Mouse (Mus musculus) Patski (cell line): ENCODE results near the gene Parp6. TPM values are rescaled to one million over a fixed set of nuclear protein-coding genes. Genes with fewer than 3 reads are reported as not detected.

ENCODE experiments used
- ATAC-seq: fragments of 100-300 bp; one replicate; pipeline ENCODE4 v1.8.0; 2021
- CTCF ChIA-PET: fragments of 350-600 bp; sonication (Branson Sonifier 250); formaldehyde crosslinking; loops from one replicate; lab custom pipeline; 2022; ENCODE audit warnings: inconsistent platforms; lab: Charles Lee
- POLR2A ChIA-PET: fragments of 350-600 bp; sonication (Branson Sonifier 250); formaldehyde crosslinking; loops from one replicate; lab custom pipeline; 2022; ENCODE audit warnings: antibody characterized with exemption, inconsistent platforms; lab: Charles Lee
- DNase-seq: peaks from one replicate; pipeline ENCODE4 v3.0.0-alpha.2; 2011; ENCODE audit warnings: low read depth, low spot score
- H3K27me3 ChIP-seq: fragments of 371-371 bp; one replicate; pipeline ENCODE4 v1.5.1; 2021
- CTCF ChIP-seq: fragments of 100-300 bp; IDR thresholded peaks from one replicate; pipeline ENCODE4 v1.5.1; 2021
- in situ Hi-C: fragments of 300-500 bp; cut with MboI; formaldehyde crosslinking; loops from 3 replicates; pipeline ENCODE4 v1.11.1; 2018; ENCODE audit warnings: low pct_unique_long_range_greater_than_20kb, mixed read lengths
- polyA plus RNA-seq: library from polyadenylated mRNA; unstranded; gene quantifications from one replicate; pipeline ENCODE4 v1.2.3, GENCODE M21; 2021

Parp6 gene
- polyA plus RNA-seq, 1 experiment from 2014 or later: 25.2 TPM

- H3K27me3 ChIP-seq: peaks cover 52% of the 10 kb centered on the region
- no peak for DNase-seq
- no peak for TF ChIP-seq CTCF
- CTCF ChIA-PET: interaction anchor here (1.3 to 1.5 kb wide), 3 partner anchors 9 to 17 kb away, joined by 3 to 6 read pairs (median 3); no protein-coding TSS in a partner anchor
- POLR2A ChIA-PET: no interaction called here
- no peak for ATAC-seq
- in situ Hi-C loops: no loop called here
Measured at GRCm38 (mm10) chr9:59601661-59602060, 15.4 kb upstream of the Parp6 start.

- no peak for TF ChIP-seq CTCF
- peaks cover 54% of the 10 kb centered on the region for H3K27me3 ChIP-seq
- ATAC-seq (no peak), DNase-seq (no peak)
- in situ Hi-C loops: no loop called here
- ChIA-PET POLR2A (interaction anchor here (0.6 kb wide), 1 partner anchor 88 kb away, joined by 3 read pairs; no protein-coding TSS in a partner anchor), CTCF (interaction anchor here (1.3 to 2.1 kb wide), 4 partner anchors 11 to 53 kb away, joined by 3 to 6 read pairs (median 4); partner anchors contain the start of gene Parp6)
Measured at GRCm38 (mm10) chr9:59605967-59606366, 11.1 kb upstream of the Parp6 start.

- in situ Hi-C loops: no loop called here
- no peak for TF ChIP-seq CTCF
- H3K27me3 ChIP-seq: peaks cover 34% of the 10 kb centered on the region
- no peak for DNase-seq
- POLR2A ChIA-PET: interaction anchor here (0.7 kb wide), 1 partner anchor 29 kb away, joined by 3 read pairs; no protein-coding TSS in a partner anchor
- no peak for ATAC-seq
- CTCF ChIA-PET: no interaction called here
Measured at GRCm38 (mm10) chr9:59610950-59611349, 6.1 kb upstream of the Parp6 start.

GRCm38 (mm10) chr9:59615797-59616196 is 1.3 kb upstream of the Parp6 start:
- ATAC-seq: no peak
- no peak for DNase-seq
- in situ Hi-C loops: no loop called here
- CTCF ChIA-PET: no interaction called here
- TF ChIP-seq CTCF: peak; percentile 18
- H3K27me3 ChIP-seq: peaks cover 12% of the 10 kb centered on the region
- POLR2A ChIA-PET: interaction anchor here (1.6 kb wide), 1 partner anchor 41 kb away, joined by 3 read pairs; no protein-coding TSS in a partner anchor

GRCm38 (mm10) chr9:59617307-59617973 is 356 bp downstream of the Parp6 start:
- TF ChIP-seq CTCF: no peak
- no peak for ATAC-seq
- CTCF ChIA-PET: interaction anchor here (1.3 to 2.3 kb wide), 4 partner anchors 9 to 55 kb away, joined by 3 to 5 read pairs (median 4); no protein-coding TSS in a partner anchor
- POLR2A ChIA-PET: interaction anchor here (0.8 to 1.6 kb wide), 3 partner anchors 9 to 46 kb away, joined by 3 read pairs; no protein-coding TSS in a partner anchor
- DNase-seq: peak; percentile 7
- in situ Hi-C loops: no loop called here
- peaks cover 3% of the 10 kb centered on the region for H3K27me3 ChIP-seq

- in situ Hi-C loops: no loop called here
- CTCF ChIA-PET: no interaction called here
- ATAC-seq (no peak), DNase-seq (no peak)
- H3K27me3 ChIP-seq: no peaks in the 10 kb centered on the region
- TF ChIP-seq CTCF: no peak
- POLR2A ChIA-PET: no interaction called here
Measured at GRCm38 (mm10) chr9:59638372-59638771, 21.3 kb downstream of the Parp6 start.

- ChIA-PET POLR2A (interaction anchor here (0.6 to 1.2 kb wide), 4 partner anchors 9 to 29 kb away, joined by 3 to 4 read pairs (median 3); no protein-coding TSS in a partner anchor), CTCF (interaction anchor here (1.0 to 1.9 kb wide), 3 partner anchors 11 to 17 kb away, joined by 3 to 4 read pairs (median 4); no protein-coding TSS in a partner anchor)
Measured at GRCm38 (mm10) chr9:59639936-59640335, 22.9 kb downstream of the Parp6 start.

GRCm38 (mm10) chr9:59641320-59641719 is 24.2 kb downstream of the Parp6 start:
- CTCF ChIA-PET: interaction anchor here (1.9 kb wide), 2 partner anchors 14 to 16 kb away, joined by 4 read pairs; no protein-coding TSS in a partner anchor
- DNase-seq: no peak
- no peak for ATAC-seq
- POLR2A ChIA-PET: interaction anchor here (0.8 to 1.1 kb wide), 2 partner anchors 18 to 21 kb away, joined by 4 to 6 read pairs; no protein-coding TSS in a partner anchor
- in situ Hi-C loops: no loop called here
- H3K27me3 ChIP-seq: no peaks in the 10 kb centered on the region
- no peak for TF ChIP-seq CTCF

More at GRCm38 (mm10) chr9:59639936-59640335, 22.9 kb downstream of the Parp6 start:
- DNase-seq: no peak
- no peaks in the 10 kb centered on the region for H3K27me3 ChIP-seq
- ATAC-seq: no peak
- in situ Hi-C loops: no loop called here
- no peak for TF ChIP-seq CTCF

- no peaks in the 10 kb centered on the region for H3K27me3 ChIP-seq
- in situ Hi-C loops: no loop called here
- DNase-seq (no peak), ATAC-seq (no peak)
- CTCF ChIA-PET: no interaction called here
- POLR2A ChIA-PET: no interaction called here
- TF ChIP-seq CTCF: no peak
Measured at GRCm38 (mm10) chr9:59649911-59650310, 32.8 kb downstream of the Parp6 start.

GRCm38 (mm10) chr9:59653371-59653770 is 36.3 kb downstream of the Parp6 start:
- CTCF ChIA-PET: no interaction called here
- POLR2A ChIA-PET: no interaction called here
- DNase-seq (peak; percentile 60), ATAC-seq (peak; percentile 34)
- H3K27me3 ChIP-seq: no peaks in the 10 kb centered on the region
- no peak for TF ChIP-seq CTCF
- in situ Hi-C loops: no loop called here

- no peak for DNase-seq
- no peak for TF ChIP-seq CTCF
- no peaks in the 10 kb centered on the region for H3K27me3 ChIP-seq
- in situ Hi-C loops: no loop called here
- ATAC-seq: no peak
- CTCF ChIA-PET: no interaction called here
- POLR2A ChIA-PET: no interaction called here
Measured at GRCm38 (mm10) chr9:59654450-59654983, 37.4 kb downstream of the Parp6 start.
